Mouse (Mus musculus) testis, adult 2 months (tissue): ENCODE measurements around the gene Prpf38b.

ENCODE experiments used
- CTCF ChIP-seq: fragments of 200-500 bp; IDR thresholded peaks from 2 replicates; pipeline ENCODE4 v1.5.1; 2012; ENCODE audit warnings: low read depth, mild to moderate bottlenecking, inconsistent platforms, low read length, moderate library complexity; ENCODE audit not compliant: control insufficient read depth, insufficient read depth, insufficient replicate concordance
- POLR2A ChIP-seq: fragments of 200-500 bp; IDR thresholded peaks from 2 replicates; pipeline ENCODE4 v1.6.1; 2012; ENCODE audit warnings: low read depth, mild to moderate bottlenecking, inconsistent platforms, low read length, moderate library complexity; ENCODE audit not compliant: control insufficient read depth

GRCm38 (mm10) chr3:108918852-108919251 lies 7.3 kb upstream of the Prpf38b start:
- TF ChIP-seq POLR2A: no peak
- TF ChIP-seq CTCF: no peak
